Mouse (Mus musculus) adrenal gland, adult 18-20 months (tissue): ENCODE measurements around the gene Ola1. TPM values are rescaled to one million over a fixed set of nuclear protein-coding genes. Genes with fewer than 3 reads are reported as not detected.
A peak's percentile ranks its signal among the peaks of the same experiment; 100 is the strongest.

Source experiments
- DNase-seq, 2 experiments: peaks; one replicate each; pipeline ENCODE4 v3.0.0; 2021 to 2022; ENCODE audit warnings: low spot score in 2 of 2
- total RNA-seq, 2 experiments: library from RNA; stranded (reverse); gene quantifications; 1 replicate in 1 of 2; 2 replicates in 1 of 2; pipeline ENCODE4 v1.2.3; 2021

The Ola1 gene
- total RNA-seq, 2 experiments from 2014 or later = 48.1 to 54.0 TPM

GRCm38 (mm10) chr2:73069223-73069825 is 149.4 kb downstream of the Ola1 start:
- no peak for DNase-seq

GRCm38 (mm10) chr2:73066307-73067167 is 152.2 kb downstream of the Ola1 start:
- DNase-seq = no peak

- DNase-seq = no peak
Observed at GRCm38 (mm10) chr2:73063911-73064619, 154.7 kb downstream of the Ola1 start.

GRCm38 (mm10) chr2:73060259-73060585 is 158.5 kb downstream of the Ola1 start:
- no peak for DNase-seq

GRCm38 (mm10) chr2:73059550-73060258 is 159.0 kb downstream of the Ola1 start:
- DNase-seq = peak; percentile 34 to 49

- no peak for DNase-seq
Observed at GRCm38 (mm10) chr2:73058344-73058743, 160.4 kb downstream of the Ola1 start.

GRCm38 (mm10) chr2:73057589-73057988 is 161.1 kb downstream of the Ola1 start:
- no peak for DNase-seq

GRCm38 (mm10) chr2:73056090-73056956 is 162.4 kb downstream of the Ola1 start:
- no peak for DNase-seq

- DNase-seq = no peak
Observed at GRCm38 (mm10) chr2:73053791-73054490, 164.8 kb downstream of the Ola1 start.

- no peak for DNase-seq
Observed at GRCm38 (mm10) chr2:73050401-73050800, 168.3 kb downstream of the Ola1 start.

- DNase-seq = no peak
Observed at GRCm38 (mm10) chr2:73049977-73050376, 168.7 kb downstream of the Ola1 start.

GRCm38 (mm10) chr2:73049001-73049684 is 169.6 kb downstream of the Ola1 start:
- no peak for DNase-seq

- DNase-seq = peak in 1 of 2 experiments; percentile 31
Observed at GRCm38 (mm10) chr2:73047061-73047741, 171.5 kb downstream of the Ola1 start.

GRCm38 (mm10) chr2:73046576-73046975 is 172.1 kb downstream of the Ola1 start:
- no peak for DNase-seq

GRCm38 (mm10) chr2:73045505-73045904 is 173.2 kb downstream of the Ola1 start:
- DNase-seq = no peak
